Mouse (Mus musculus) spleen, adult 2 months (tissue): ENCODE results near the gene Gm9376.

Experiments
- CTCF ChIP-seq: fragments of 200-500 bp; IDR thresholded peaks from 2 replicates; pipeline ENCODE4 v1.5.1; 2011; ENCODE audit warnings: mild to moderate bottlenecking, inconsistent platforms; ENCODE audit not compliant: insufficient read depth, insufficient read length, insufficient replicate concordance; ENCODE audit errors: extremely low read depth
- POLR2A ChIP-seq: fragments of 200-500 bp; IDR thresholded peaks from 2 replicates; pipeline ENCODE4 v1.6.1; 2011; ENCODE audit warnings: low read depth, low read length, inconsistent platforms

GRCm38 (mm10) chr14:118239351-118239750 is 27.4 kb upstream of the Gm9376 start:
- TF ChIP-seq CTCF, result no peak
- TF ChIP-seq POLR2A, result no peak
